Mouse (Mus musculus): Measurements from ENCODE around the gene Atxn10.

- no peak for TF ChIP-seq POLR2A (IDR thresholded peaks at IDR 0.05; ENCODE audit: borderline replicate concordance, extremely low read depth, low read depth, low read length)
- no peak for TF ChIP-seq CTCF (IDR thresholded peaks at IDR 0.05; ENCODE audit: insufficient read depth, low read length)
Observed at GRCm38 (mm10) chr15:85388696-85389095, 52.7 kb downstream of the Atxn10 start.

Data from lung, adult 2 months (tissue).